Mouse (Mus musculus) neural tube, embryonic 11.5 days (tissue): Measurements from ENCODE around the gene Kcnip1. TPM values are rescaled to one million over a fixed set of nuclear protein-coding genes. Genes with fewer than 3 reads are reported as not detected.

ENCODE experiments used
- ATAC-seq: fragments of 200-750 bp; cut with Nextera tagmentation; 2 replicates; pipeline ENCODE4 v1.8.0; 2017; ENCODE audit warnings: moderate number of reproducible peaks, mild to moderate bottlenecking, moderate TSS enrichment, moderate library complexity; ENCODE audit not compliant: insufficient read depth, low FRiP score, low TSS enrichment
- DNase-seq: peaks from one replicate; pipeline ENCODE4 v3.0.0-alpha.2; 2015; ENCODE audit warnings: low spot score
- H3K27ac ChIP-seq: fragments of 300-500 bp; sonication (generic); 2 replicates; pipeline ENCODE4 v1.5.1; 2014; ENCODE audit warnings: low read depth, mild to moderate bottlenecking, low read length
- H3K27me3 ChIP-seq: fragments of 300-500 bp; sonication (generic); 2 replicates; pipeline ENCODE4 v1.6.1; 2014; ENCODE audit warnings: mild to moderate bottlenecking, low read length, mixed read lengths; ENCODE audit not compliant: control insufficient read depth, insufficient read depth
- H3K36me3 ChIP-seq: fragments of 300-500 bp; sonication (generic); 2 replicates; pipeline ENCODE4 v1.6.1; 2014; ENCODE audit warnings: mild to moderate bottlenecking, low read length, moderate library complexity, mixed read lengths; ENCODE audit not compliant: control insufficient read depth, insufficient read depth
- H3K4me1 ChIP-seq: fragments of 300-500 bp; sonication (generic); 2 replicates; pipeline ENCODE4 v1.6.1; 2014; ENCODE audit warnings: low read length, mixed read lengths; ENCODE audit not compliant: control insufficient read depth, insufficient read depth
- H3K4me2 ChIP-seq: fragments of 300-500 bp; sonication (generic); 2 replicates; pipeline ENCODE4 v1.6.1; 2014; ENCODE audit warnings: low read depth, mild to moderate bottlenecking, moderate library complexity
- H3K4me3 ChIP-seq: fragments of 300-500 bp; sonication (generic); 2 replicates; pipeline ENCODE4 v1.5.1; 2014; ENCODE audit warnings: low read depth, low read length
- H3K9ac ChIP-seq: fragments of 300-500 bp; sonication (generic); 2 replicates; pipeline ENCODE4 v1.6.1; 2014; ENCODE audit warnings: mild to moderate bottlenecking, low read length
- H3K9me3 ChIP-seq: fragments of 300-500 bp; sonication (generic); 2 replicates; pipeline ENCODE4 v1.6.1; 2016; ENCODE audit warnings: low read length; ENCODE audit not compliant: control insufficient read depth
- WGBS: fragments of 180-500 bp; shearing (Covaris S2); extraction: QIAGEN DNeasy Blood & Tissue Kit; methylation state at CpG from one replicate; pipeline ENCODE4 v1.1.7; 2014; 5-methylcytosine and 5-hydroxymethylcytosine counted together
- polyA plus RNA-seq: library from polyadenylated mRNA; unstranded; fragments of >200 nt; fragmentation: Nextera tagmentation; extraction: Ambion mirVana; gene quantifications from 2 replicates; pipeline ENCODE4 v1.2.1, GENCODE M21; 2014

Gene Kcnip1
- polyA plus RNA-seq, 1 experiment from 2014 or later, result 16.7 TPM

GRCm38 (mm10) chr11:33627136-33627742, 365.7 kb downstream of the Kcnip1 start:
- H3K4me1 ChIP-seq, result no peaks in the 10 kb centered on the region
- H3K9ac ChIP-seq, result no peak overlapping the region
- H3K27ac ChIP-seq, result no peak overlapping the region
- H3K4me3 ChIP-seq, result no peak overlapping the region
- 88% methylated on average over 4 of the region's 4 CpGs for WGBS
- no peaks in the 10 kb centered on the region for H3K9me3 ChIP-seq
- H3K4me2 ChIP-seq, result no peak overlapping the region
- no peaks in the 10 kb centered on the region for H3K27me3 ChIP-seq
- ATAC-seq, result no peak
- DNase-seq, result no peak
- H3K36me3 ChIP-seq, result no peaks in the 10 kb centered on the region

- H3K4me3 ChIP-seq, result no peak overlapping the region
- H3K9me3 ChIP-seq, result no peaks in the 10 kb centered on the region
- no peak overlapping the region for H3K4me2 ChIP-seq
- peak; percentile 81 for DNase-seq
- H3K9ac ChIP-seq, result no peak overlapping the region
- no peaks in the 10 kb centered on the region for H3K27me3 ChIP-seq
- peak; percentile 53 for ATAC-seq
- no peak overlapping the region for H3K27ac ChIP-seq
- no peaks in the 10 kb centered on the region for H3K4me1 ChIP-seq
- H3K36me3 ChIP-seq, result no peaks in the 10 kb centered on the region
- WGBS, result 7% methylated on average over 15 of the region's 15 CpGs
Observed at GRCm38 (mm10) chr11:33614218-33614617, 378.7 kb downstream of the Kcnip1 start.

- Histone ChIP-seq H3K4me3 (no peak overlapping the region), H3K4me2 (no peak overlapping the region), H3K4me1 (no peaks in the 10 kb centered on the region), H3K27me3 (no peaks in the 10 kb centered on the region), H3K9me3 (no peaks in the 10 kb centered on the region), H3K9ac (no peak overlapping the region), H3K27ac (no peak overlapping the region), H3K36me3 (no peaks in the 10 kb centered on the region)
- ATAC-seq (no peak), DNase-seq (peak; percentile 33)
- WGBS, result 23% methylated on average over 3 of the region's 3 CpGs
Observed at GRCm38 (mm10) chr11:33607784-33608183, 385.2 kb downstream of the Kcnip1 start.

- no peak for DNase-seq
- H3K27me3 ChIP-seq, result no peaks in the 10 kb centered on the region
- H3K27ac ChIP-seq, result no peak overlapping the region
- H3K36me3 ChIP-seq, result no peaks in the 10 kb centered on the region
- no peak overlapping the region for H3K9ac ChIP-seq
- 82% methylated on average over 2 of the region's 2 CpGs for WGBS
- no peak overlapping the region for H3K4me2 ChIP-seq
- H3K4me3 ChIP-seq, result no peak overlapping the region
- H3K9me3 ChIP-seq, result no peaks in the 10 kb centered on the region
- ATAC-seq, result no peak
- no peaks in the 10 kb centered on the region for H3K4me1 ChIP-seq
Observed at GRCm38 (mm10) chr11:33603174-33603573, 389.8 kb downstream of the Kcnip1 start.

- Histone ChIP-seq H3K9me3 (no peaks in the 10 kb centered on the region), H3K27ac (no peak within 1 kb of the TSS), H3K27me3 (no peaks in the 10 kb centered on the region), H3K4me3 (no peak within 1 kb of the TSS), H3K36me3 (no peaks in the 10 kb centered on the region), H3K9ac (no peak within 1 kb of the TSS), H3K4me2 (no peak within 1 kb of the TSS), H3K4me1 (no peaks in the 10 kb centered on the region)
- DNase-seq, result no peak
- no peak for ATAC-seq
- WGBS, result 85% methylated on average over 4 of the region's 4 CpGs
Observed at GRCm38 (mm10) chr11:33598986-33599385, 394.0 kb downstream of the Kcnip1 start, which contains the start of gene D130052B06Rik. Gene D130052B06Rik (plus strand): TSS chr11:33599302.

DNA sequence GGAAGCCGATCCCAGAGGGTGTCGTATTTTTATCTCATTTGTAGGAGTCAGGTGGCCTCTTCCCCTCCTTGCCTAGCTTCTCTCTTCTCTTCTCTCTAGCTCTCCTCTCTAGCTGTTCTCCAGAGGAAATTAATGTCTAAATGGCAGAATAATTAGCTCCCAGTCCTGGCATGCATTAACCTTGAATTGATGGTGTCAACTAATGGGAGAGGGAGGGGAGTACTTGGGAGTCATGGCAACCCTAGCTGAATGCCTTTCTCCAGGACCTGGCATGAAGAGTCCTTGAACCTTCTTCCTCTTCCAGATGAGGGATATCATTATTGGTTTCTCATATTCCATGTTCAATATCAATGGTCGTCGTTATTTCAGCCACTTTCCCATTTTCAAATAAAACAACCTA, 396.3 kb downstream of the Kcnip1 start:
- Histone ChIP-seq H3K4me3 (no peak overlapping the region), H3K27ac (no peak overlapping the region), H3K27me3 (no peaks in the 10 kb centered on the region), H3K36me3 (no peaks in the 10 kb centered on the region), H3K4me1 (no peaks in the 10 kb centered on the region), H3K4me2 (no peak overlapping the region), H3K9ac (no peak overlapping the region), H3K9me3 (no peaks in the 10 kb centered on the region)
- ATAC-seq, result no peak
- DNase-seq, result no peak
- 71% methylated on average over 4 of the region's 4 CpGs for WGBS

- Histone ChIP-seq H3K4me2 (no peak overlapping the region), H3K9ac (no peak overlapping the region), H3K36me3 (no peaks in the 10 kb centered on the region), H3K4me3 (no peak overlapping the region), H3K27ac (no peak overlapping the region), H3K27me3 (no peaks in the 10 kb centered on the region), H3K9me3 (no peaks in the 10 kb centered on the region), H3K4me1 (no peaks in the 10 kb centered on the region)
- no peak for DNase-seq
- WGBS, result 79% methylated on average over 4 of the region's 4 CpGs
- ATAC-seq, result no peak
Observed at GRCm38 (mm10) chr11:33592826-33593225, 400.1 kb downstream of the Kcnip1 start.

- H3K36me3 ChIP-seq, result no peaks in the 10 kb centered on the region
- 89% methylated on average over 3 of the region's 3 CpGs for WGBS
- DNase-seq, result no peak
- H3K4me3 ChIP-seq, result no peak overlapping the region
- H3K4me1 ChIP-seq, result no peaks in the 10 kb centered on the region
- no peaks in the 10 kb centered on the region for H3K9me3 ChIP-seq
- H3K9ac ChIP-seq, result no peak overlapping the region
- H3K27ac ChIP-seq, result no peak overlapping the region
- no peak for ATAC-seq
- no peak overlapping the region for H3K4me2 ChIP-seq
- H3K27me3 ChIP-seq, result no peaks in the 10 kb centered on the region
Observed at GRCm38 (mm10) chr11:33590771-33591170, 402.2 kb downstream of the Kcnip1 start.

- H3K4me1 ChIP-seq, result no peaks in the 10 kb centered on the region
- no peak overlapping the region for H3K27ac ChIP-seq
- no peaks in the 10 kb centered on the region for H3K36me3 ChIP-seq
- DNase-seq (no peak), ATAC-seq (no peak)
- H3K27me3 ChIP-seq, result no peaks in the 10 kb centered on the region
- 77% methylated on average over 6 of the region's 6 CpGs for WGBS
- H3K4me2 ChIP-seq, result no peak overlapping the region
- no peak overlapping the region for H3K4me3 ChIP-seq
- H3K9me3 ChIP-seq, result no peaks in the 10 kb centered on the region
- no peak overlapping the region for H3K9ac ChIP-seq
Observed at GRCm38 (mm10) chr11:33586614-33587013, 406.3 kb downstream of the Kcnip1 start.
